Mouse (Mus musculus) neural tube, embryonic 11.5 days (tissue): ENCODE measurements at regions not wholly inside any gene's neighbourhood (a gene's known extent, or its start where the extent isn't known, plus 50 kb on each side); places are given as distances from the start of the nearest gene placed in this dataset.

ENCODE experiments used
- ATAC-seq: fragments of 200-750 bp; cut with Nextera tagmentation; 2 replicates; pipeline ENCODE4 v1.8.0; 2017; ENCODE audit warnings: moderate number of reproducible peaks, mild to moderate bottlenecking, moderate TSS enrichment, moderate library complexity; ENCODE audit not compliant: insufficient read depth, low FRiP score, low TSS enrichment
- DNase-seq: peaks from one replicate; pipeline ENCODE4 v3.0.0-alpha.2; 2015; ENCODE audit warnings: low spot score
- H3K27ac ChIP-seq: fragments of 300-500 bp; sonication (generic); 2 replicates; pipeline ENCODE4 v1.5.1; 2014; ENCODE audit warnings: low read depth, mild to moderate bottlenecking, low read length
- H3K27me3 ChIP-seq: fragments of 300-500 bp; sonication (generic); 2 replicates; pipeline ENCODE4 v1.6.1; 2014; ENCODE audit warnings: mild to moderate bottlenecking, low read length, mixed read lengths; ENCODE audit not compliant: control insufficient read depth, insufficient read depth
- H3K36me3 ChIP-seq: fragments of 300-500 bp; sonication (generic); 2 replicates; pipeline ENCODE4 v1.6.1; 2014; ENCODE audit warnings: mild to moderate bottlenecking, low read length, moderate library complexity, mixed read lengths; ENCODE audit not compliant: control insufficient read depth, insufficient read depth
- H3K4me1 ChIP-seq: fragments of 300-500 bp; sonication (generic); 2 replicates; pipeline ENCODE4 v1.6.1; 2014; ENCODE audit warnings: low read length, mixed read lengths; ENCODE audit not compliant: control insufficient read depth, insufficient read depth
- H3K4me2 ChIP-seq: fragments of 300-500 bp; sonication (generic); 2 replicates; pipeline ENCODE4 v1.6.1; 2014; ENCODE audit warnings: low read depth, mild to moderate bottlenecking, moderate library complexity
- H3K4me3 ChIP-seq: fragments of 300-500 bp; sonication (generic); 2 replicates; pipeline ENCODE4 v1.5.1; 2014; ENCODE audit warnings: low read depth, low read length
- H3K9ac ChIP-seq: fragments of 300-500 bp; sonication (generic); 2 replicates; pipeline ENCODE4 v1.6.1; 2014; ENCODE audit warnings: mild to moderate bottlenecking, low read length
- H3K9me3 ChIP-seq: fragments of 300-500 bp; sonication (generic); 2 replicates; pipeline ENCODE4 v1.6.1; 2016; ENCODE audit warnings: low read length; ENCODE audit not compliant: control insufficient read depth
- WGBS: fragments of 180-500 bp; shearing (Covaris S2); extraction: QIAGEN DNeasy Blood & Tissue Kit; methylation state at CpG from one replicate; pipeline ENCODE4 v1.1.7; 2014; 5-methylcytosine and 5-hydroxymethylcytosine counted together

- ATAC-seq (no peak), DNase-seq (no peak)
- Histone ChIP-seq H3K27ac (no peak overlapping the region), H3K4me2 (no peak overlapping the region), H3K4me3 (no peak overlapping the region), H3K27me3 (no peaks in the 10 kb centered on the region), H3K4me1 (no peaks in the 10 kb centered on the region), H3K9ac (no peak overlapping the region), H3K36me3 (no peaks in the 10 kb centered on the region), H3K9me3 (no peaks in the 10 kb centered on the region)
- 68% methylated on average over 8 of the region's 8 CpGs for WGBS
Measured at GRCm38 (mm10) chr13:39376677-39377076, 416.0 kb upstream of the Slc35b3 start.

- Histone ChIP-seq H3K9ac (no peak overlapping the region), H3K4me1 (no peaks in the 10 kb centered on the region), H3K36me3 (no peaks in the 10 kb centered on the region), H3K27ac (no peak overlapping the region), H3K4me2 (no peak overlapping the region), H3K27me3 (no peaks in the 10 kb centered on the region), H3K9me3 (no peaks in the 10 kb centered on the region), H3K4me3 (no peak overlapping the region)
- 91% methylated on average over 6 of the region's 6 CpGs for WGBS
- no peak for ATAC-seq
- DNase-seq = no peak
Measured at GRCm38 (mm10) chr13:39376269-39376668, 415.6 kb upstream of the Slc35b3 start.

GRCm38 (mm10) chr13:39372565-39372964 is 411.9 kb upstream of the Slc35b3 start:
- no peak overlapping the region for H3K4me2 ChIP-seq
- DNase-seq = no peak

GRCm38 (mm10) chr13:39363637-39364036 is 403.0 kb upstream of the Slc35b3 start:
- no peak overlapping the region for H3K4me3 ChIP-seq
- DNase-seq = no peak
- H3K27ac ChIP-seq = no peak overlapping the region
- H3K4me2 ChIP-seq = no peak overlapping the region
- ATAC-seq = no peak
- no peaks in the 10 kb centered on the region for H3K4me1 ChIP-seq
- no peaks in the 10 kb centered on the region for H3K36me3 ChIP-seq
- no peak overlapping the region for H3K9ac ChIP-seq
- H3K9me3 ChIP-seq = no peaks in the 10 kb centered on the region
- 61% methylated on average over 4 of the region's 4 CpGs for WGBS
- H3K27me3 ChIP-seq = no peaks in the 10 kb centered on the region

More at GRCm38 (mm10) chr13:39372565-39372964, 411.9 kb upstream of the Slc35b3 start:
- WGBS = 79% methylated on average over 3 of the region's 3 CpGs
- no peaks in the 10 kb centered on the region for H3K4me1 ChIP-seq
- no peaks in the 10 kb centered on the region for H3K27me3 ChIP-seq
- H3K36me3 ChIP-seq = no peaks in the 10 kb centered on the region
- H3K4me3 ChIP-seq = no peak overlapping the region
- H3K9ac ChIP-seq = no peak overlapping the region
- no peak for ATAC-seq
- no peaks in the 10 kb centered on the region for H3K9me3 ChIP-seq
- no peak overlapping the region for H3K27ac ChIP-seq

- Histone ChIP-seq H3K36me3 (no peaks in the 10 kb centered on the region), H3K27ac (no peak overlapping the region), H3K4me3 (no peak overlapping the region), H3K4me1 (no peaks in the 10 kb centered on the region), H3K9ac (no peak overlapping the region), H3K4me2 (no peak overlapping the region), H3K9me3 (no peaks in the 10 kb centered on the region), H3K27me3 (no peaks in the 10 kb centered on the region)
- no peak for DNase-seq
- ATAC-seq = no peak
- WGBS = 85% methylated on average over 13 of the region's 13 CpGs
Measured at GRCm38 (mm10) chr13:39362536-39362935, 401.9 kb upstream of the Slc35b3 start.

GRCm38 (mm10) chr13:39351606-39352005 is 390.9 kb upstream of the Slc35b3 start:
- ATAC-seq (no peak), DNase-seq (no peak)
- Histone ChIP-seq H3K4me2 (no peak overlapping the region), H3K9me3 (no peaks in the 10 kb centered on the region), H3K4me3 (no peak overlapping the region), H3K36me3 (no peaks in the 10 kb centered on the region), H3K4me1 (no peaks in the 10 kb centered on the region), H3K27me3 (no peaks in the 10 kb centered on the region), H3K9ac (no peak overlapping the region), H3K27ac (no peak overlapping the region)
- WGBS = 71% methylated on average over 2 of the region's 2 CpGs

GRCm38 (mm10) chr13:39350668-39351067 is 390.0 kb upstream of the Slc35b3 start:
- no peaks in the 10 kb centered on the region for H3K9me3 ChIP-seq
- peak; percentile 12 for DNase-seq
- H3K4me1 ChIP-seq = no peaks in the 10 kb centered on the region
- H3K9ac ChIP-seq = no peak overlapping the region
- H3K4me2 ChIP-seq = no peak overlapping the region
- 64% methylated on average over 12 of the region's 12 CpGs for WGBS
- H3K4me3 ChIP-seq = no peak overlapping the region
- H3K36me3 ChIP-seq = no peaks in the 10 kb centered on the region
- no peak for ATAC-seq
- H3K27ac ChIP-seq = no peak overlapping the region
- H3K27me3 ChIP-seq = no peaks in the 10 kb centered on the region

GRCm38 (mm10) chr13:39347761-39348160 is 387.1 kb upstream of the Slc35b3 start:
- H3K36me3 ChIP-seq = no peaks in the 10 kb centered on the region
- no peak overlapping the region for H3K9ac ChIP-seq
- WGBS = 89% methylated on average over 6 of the region's 6 CpGs
- no peak overlapping the region for H3K4me2 ChIP-seq
- no peaks in the 10 kb centered on the region for H3K9me3 ChIP-seq
- no peak for DNase-seq
- H3K27ac ChIP-seq = no peak overlapping the region
- no peak overlapping the region for H3K4me3 ChIP-seq
- H3K27me3 ChIP-seq = no peaks in the 10 kb centered on the region
- ATAC-seq = no peak
- H3K4me1 ChIP-seq = no peaks in the 10 kb centered on the region

- 77% methylated on average over 7 of the region's 7 CpGs for WGBS
- H3K9ac ChIP-seq = no peak overlapping the region
- H3K27ac ChIP-seq = no peak overlapping the region
- DNase-seq (no peak), ATAC-seq (no peak)
- no peak overlapping the region for H3K4me3 ChIP-seq
- no peaks in the 10 kb centered on the region for H3K4me1 ChIP-seq
- H3K27me3 ChIP-seq = no peaks in the 10 kb centered on the region
- no peak overlapping the region for H3K4me2 ChIP-seq
- H3K9me3 ChIP-seq = no peaks in the 10 kb centered on the region
- no peaks in the 10 kb centered on the region for H3K36me3 ChIP-seq
Measured at GRCm38 (mm10) chr13:39334874-39335273, 374.2 kb upstream of the Slc35b3 start.
